Mouse (Mus musculus): ENCODE measurements around the gene Cntnap2.

The Cntnap2 gene

GRCm38 (mm10) chr6:45059091-45059490, at the start of gene Cntnap2:
Gene Cntnap2 (plus strand): TSS chr6:45059357.
- DNase-seq: peak; percentile 67

- DNase-seq: peak; percentile 59
These were observed 33.0 kb upstream of the Cntnap2 start for GRCm38 (mm10) chr6:45026011-45026682.

GRCm38 (mm10) chr6:45039454-45039853, 19.7 kb upstream of the Cntnap2 start:
- DNase-seq: no peak

- peak; percentile 81 for DNase-seq
These were observed 657 bp downstream of the Cntnap2 start for GRCm38 (mm10) chr6:45059556-45060471.

GRCm38 (mm10) chr6:45062214-45062997, 3.2 kb downstream of the Cntnap2 start:
- DNase-seq: no peak

- DNase-seq: no peak
These were observed 29.1 kb downstream of the Cntnap2 start for GRCm38 (mm10) chr6:45088304-45088703.

- DNase-seq: no peak
These were observed 54.5 kb downstream of the Cntnap2 start for GRCm38 (mm10) chr6:45113613-45114012.

- DNase-seq: no peak
These were observed 85.7 kb downstream of the Cntnap2 start for GRCm38 (mm10) chr6:45144882-45145281.

GRCm38 (mm10) chr6:45205039-45205438, 145.9 kb downstream of the Cntnap2 start:
- no peak for DNase-seq

- no peak for DNase-seq
These were observed 155.2 kb downstream of the Cntnap2 start for GRCm38 (mm10) chr6:45214330-45214729.

- DNase-seq: no peak
These were observed 169.8 kb downstream of the Cntnap2 start for GRCm38 (mm10) chr6:45229002-45229401.

- no peak for DNase-seq
These were observed 173.4 kb downstream of the Cntnap2 start for GRCm38 (mm10) chr6:45232571-45232970.

GRCm38 (mm10) chr6:45236531-45236930, 177.4 kb downstream of the Cntnap2 start:
- no peak for DNase-seq

- DNase-seq: no peak
These were observed 179.0 kb downstream of the Cntnap2 start for GRCm38 (mm10) chr6:45238117-45238516.

GRCm38 (mm10) chr6:45241218-45241617, 182.1 kb downstream of the Cntnap2 start:
- peak; percentile 5 for DNase-seq

- DNase-seq: no peak
These were observed 185.5 kb downstream of the Cntnap2 start for GRCm38 (mm10) chr6:45244680-45245079.

- no peak for DNase-seq
These were observed 198.9 kb downstream of the Cntnap2 start for GRCm38 (mm10) chr6:45258047-45258446.

- peak; percentile 39 for DNase-seq
These were observed 212.4 kb downstream of the Cntnap2 start for GRCm38 (mm10) chr6:45271537-45271936.

- no peak for DNase-seq
These were observed 214.2 kb downstream of the Cntnap2 start for GRCm38 (mm10) chr6:45273259-45273775.

- DNase-seq: no peak
These were observed 231.0 kb downstream of the Cntnap2 start for GRCm38 (mm10) chr6:45290154-45290553.

GRCm38 (mm10) chr6:45317455-45317854, 258.3 kb downstream of the Cntnap2 start:
- DNase-seq: no peak

GRCm38 (mm10) chr6:45323505-45323904, 264.3 kb downstream of the Cntnap2 start:
- DNase-seq: peak; percentile 12

- DNase-seq: no peak
These were observed 268.9 kb downstream of the Cntnap2 start for GRCm38 (mm10) chr6:45327952-45328485.

All from right cerebral cortex, adult 18-20 months (tissue).